Mouse (Mus musculus) right cerebral cortex, postnatal 4 days (tissue): Measurements from ENCODE around the gene Gm17359.

ENCODE experiments used
- DNase-seq: peaks from one replicate; pipeline ENCODE4 v3.0.0-alpha.2; 2022

The Gm17359 gene

DNA sequence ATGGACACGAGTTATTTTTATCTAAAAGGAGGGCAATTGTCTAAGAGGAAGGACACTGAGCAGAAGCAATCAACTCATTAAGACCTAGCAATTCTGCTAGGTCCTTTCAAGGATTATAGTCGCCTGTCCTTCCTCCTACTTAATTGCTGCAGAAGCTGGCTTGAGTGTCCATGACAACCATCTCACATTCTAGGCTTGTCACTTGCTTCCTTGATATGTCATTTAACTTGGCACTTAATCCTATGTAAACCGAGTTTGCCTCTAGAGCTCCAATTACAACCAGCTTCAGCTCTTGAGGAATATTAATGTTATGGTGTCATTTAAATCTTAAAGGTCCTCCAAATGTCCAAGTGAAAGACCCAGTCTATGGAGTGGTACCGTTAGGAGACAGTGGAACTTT lies 22.3 kb downstream of the Gm17359 start:
- no peak for DNase-seq

DNA sequence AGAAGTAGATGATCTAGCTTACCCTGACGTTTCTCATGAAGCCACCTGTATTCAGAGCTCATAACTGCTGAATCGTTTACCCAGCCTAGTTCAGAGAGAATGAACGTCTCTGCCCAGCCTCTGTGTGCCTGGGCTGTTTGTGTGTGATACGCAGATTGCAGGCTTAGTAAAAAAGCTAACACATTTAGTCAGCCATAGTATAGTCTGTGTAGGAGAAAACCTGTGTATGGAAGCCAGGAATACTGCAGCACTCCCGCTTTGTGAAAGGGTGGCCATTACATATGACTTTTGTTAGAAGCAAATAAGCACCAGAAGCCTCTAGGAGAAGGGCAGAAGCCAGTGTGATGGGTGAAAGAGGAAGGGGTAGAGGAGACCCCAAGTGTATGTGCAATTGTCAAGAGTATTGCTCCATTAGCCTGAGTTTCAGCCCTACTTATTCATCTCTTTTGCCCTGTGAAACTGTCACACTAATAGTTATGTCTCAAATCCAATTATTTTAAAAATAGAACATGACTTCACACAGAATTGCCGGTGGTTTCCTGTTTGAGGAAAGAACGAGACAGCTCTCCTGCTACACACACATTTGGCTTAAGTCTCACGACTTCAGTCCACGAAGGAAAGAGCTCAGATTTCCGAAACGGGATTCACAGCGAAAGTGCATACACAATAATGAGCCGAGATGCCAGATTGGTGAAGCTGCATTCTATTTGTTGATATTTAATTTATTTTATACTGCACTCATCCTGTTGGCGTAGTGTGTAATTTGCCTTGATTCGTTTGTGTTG lies 24.0 kb downstream of the Gm17359 start:
- no peak for DNase-seq

DNA sequence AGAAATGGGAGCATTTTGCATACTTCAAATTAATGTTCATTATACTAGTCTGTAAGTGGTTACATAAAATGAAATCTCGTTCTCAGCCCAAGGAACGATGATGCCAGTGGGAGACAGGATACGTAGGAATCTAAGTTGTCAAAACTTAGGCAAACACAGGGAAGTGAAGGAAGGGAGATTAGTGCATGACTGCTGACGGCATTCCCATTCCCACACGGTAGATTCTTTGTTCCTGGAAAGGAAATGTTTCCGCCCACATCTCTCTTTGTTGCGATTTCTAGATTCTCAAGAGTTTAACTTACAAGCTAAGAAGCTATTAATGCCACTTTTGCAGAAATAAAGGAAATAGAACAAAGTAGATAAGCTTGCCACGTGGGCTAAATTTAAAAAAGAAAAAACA lies 29.6 kb downstream of the Gm17359 start:
- no peak for DNase-seq

DNA sequence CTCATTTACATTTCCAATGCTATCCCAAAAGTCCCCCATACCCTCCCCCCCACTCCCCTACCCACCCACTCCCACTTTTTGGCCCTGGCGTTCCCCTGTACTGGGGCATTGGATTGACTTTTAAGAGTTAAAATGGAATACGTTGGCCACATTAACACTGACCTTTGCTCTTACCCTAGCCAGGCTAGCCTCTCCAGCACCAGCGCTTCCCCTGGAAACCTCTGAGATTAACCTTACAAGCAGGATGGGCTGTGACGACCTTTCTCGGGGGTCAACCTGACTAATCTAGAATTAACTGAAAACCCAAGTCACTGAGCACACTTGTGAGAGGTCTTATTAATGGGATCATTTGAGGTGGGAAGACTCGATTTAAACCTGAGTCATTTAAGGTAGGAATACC lies 31.8 kb downstream of the Gm17359 start:
- no peak for DNase-seq

DNA sequence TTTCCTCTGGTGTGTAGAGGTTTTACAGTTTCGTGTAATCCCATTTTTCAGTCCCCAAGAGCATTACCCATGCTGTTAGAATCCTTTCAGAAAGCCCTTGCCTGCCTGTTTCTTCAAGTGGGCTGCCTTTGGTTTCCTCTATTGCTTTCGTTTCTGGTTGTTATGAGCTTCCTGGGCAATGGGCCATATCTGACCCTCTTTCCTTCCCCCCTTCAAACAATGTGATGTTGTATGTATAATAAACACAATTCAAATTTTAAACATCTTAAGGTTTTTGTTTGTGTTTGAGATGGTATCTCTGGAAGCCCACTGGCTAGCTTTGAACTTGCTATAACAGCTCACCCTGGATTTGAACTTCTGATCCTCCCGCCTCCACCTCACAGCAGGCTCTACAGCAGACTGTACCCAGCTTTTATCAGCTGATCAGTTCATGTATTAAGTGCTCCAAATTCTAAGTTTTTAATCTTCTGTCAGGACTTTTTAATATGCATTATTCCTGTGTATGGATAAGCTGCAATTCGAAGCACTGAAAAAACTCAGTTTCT lies 34.0 kb downstream of the Gm17359 start:
- no peak for DNase-seq

DNA sequence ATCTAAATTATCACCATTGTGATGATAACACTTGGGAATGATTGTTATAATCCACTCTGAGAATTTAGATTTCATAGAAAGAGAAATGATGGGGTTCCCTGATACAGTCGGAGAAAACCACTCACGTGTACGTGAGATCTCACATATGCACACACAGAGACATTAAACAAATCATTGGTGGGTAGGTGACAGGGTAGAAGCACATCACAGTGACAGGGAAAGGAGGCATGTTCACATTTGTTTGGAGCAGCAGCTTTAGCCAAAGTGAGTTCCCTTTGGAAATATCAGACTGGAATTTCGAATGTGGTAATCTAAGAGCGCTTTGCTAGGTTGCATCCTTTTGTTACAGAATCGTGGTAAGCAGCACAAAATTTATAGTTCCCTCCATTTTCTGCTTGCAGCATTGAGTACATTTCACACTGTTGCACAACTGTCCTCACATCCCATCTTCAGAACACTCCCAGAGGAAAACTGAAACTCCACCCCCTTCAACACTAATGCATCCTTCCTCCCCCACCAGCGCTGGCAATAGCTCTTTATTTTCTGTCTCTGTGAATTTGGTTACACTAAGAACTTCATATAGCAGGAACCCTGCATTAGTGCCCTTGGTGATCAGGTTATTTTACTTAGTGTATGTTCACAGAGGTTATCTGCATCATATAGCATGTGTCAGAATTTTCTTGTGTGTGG lies 35.2 kb downstream of the Gm17359 start:
- no peak for DNase-seq

DNA sequence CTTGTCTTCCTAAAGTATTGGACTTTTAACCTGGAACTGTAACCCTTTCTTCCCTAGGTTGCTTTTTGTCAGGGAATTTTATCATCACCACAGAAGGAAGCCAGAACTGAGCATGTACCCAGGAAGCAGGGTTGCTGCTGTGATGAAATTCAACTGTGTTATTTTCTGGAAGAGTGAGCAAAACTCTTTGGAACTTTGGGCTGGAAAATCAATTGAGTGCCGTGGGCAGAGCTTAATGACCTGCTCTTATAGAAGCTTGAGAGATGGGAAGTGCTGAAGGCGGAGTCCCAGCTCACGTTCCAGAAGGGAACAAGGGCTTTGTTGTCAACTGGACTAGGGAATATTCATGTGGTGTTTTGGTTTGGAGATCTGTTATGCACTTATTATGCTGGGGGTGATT lies 37.5 kb downstream of the Gm17359 start:
- no peak for DNase-seq

DNA sequence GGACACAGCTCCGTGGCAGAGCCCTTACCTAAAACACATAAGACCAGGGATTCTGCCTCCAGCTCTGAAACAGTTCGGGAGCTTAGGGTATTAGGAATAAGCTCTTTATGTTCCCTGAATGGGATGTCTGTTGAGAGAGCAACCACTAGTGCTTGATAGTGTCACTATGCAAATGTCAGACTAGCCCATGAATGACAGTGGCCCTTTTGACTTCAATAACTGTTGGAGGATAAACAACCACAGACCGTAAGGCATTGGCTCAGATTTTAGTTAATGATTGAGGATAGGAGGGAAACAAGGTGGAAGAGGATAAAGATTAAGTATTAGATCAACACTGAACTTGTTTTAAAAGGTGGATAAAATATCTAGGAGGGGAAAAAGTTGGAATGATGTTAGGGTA lies 41.6 kb downstream of the Gm17359 start:
- no peak for DNase-seq

DNA sequence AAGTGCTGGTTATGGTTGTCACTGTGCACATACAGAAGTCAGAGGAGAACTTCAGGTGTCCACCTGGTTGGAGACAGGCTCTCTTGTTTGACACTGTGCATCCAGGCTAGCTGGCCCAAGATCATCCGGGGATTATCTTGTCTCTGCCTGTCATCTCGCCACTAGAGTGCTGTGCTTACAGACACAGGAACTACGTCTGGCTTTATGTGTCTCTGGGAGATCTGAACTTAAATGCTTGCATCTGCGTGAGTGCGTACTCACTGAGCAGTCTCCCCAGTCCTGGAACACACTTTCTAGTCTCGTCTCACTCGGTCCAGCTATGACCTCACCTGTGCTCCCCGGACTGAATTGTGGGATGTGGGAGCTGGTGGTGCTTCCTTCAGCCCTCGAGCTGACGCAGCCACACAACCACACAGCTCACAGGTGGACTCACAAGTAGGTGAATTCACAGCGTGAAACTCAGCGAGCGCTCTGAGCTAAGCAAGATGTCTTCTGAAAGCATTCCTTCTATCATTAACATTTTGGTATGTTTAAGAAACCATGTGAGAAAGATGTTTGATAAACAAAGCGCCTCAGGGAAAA lies 42.9 kb downstream of the Gm17359 start:
- DNase-seq = no peak

DNA sequence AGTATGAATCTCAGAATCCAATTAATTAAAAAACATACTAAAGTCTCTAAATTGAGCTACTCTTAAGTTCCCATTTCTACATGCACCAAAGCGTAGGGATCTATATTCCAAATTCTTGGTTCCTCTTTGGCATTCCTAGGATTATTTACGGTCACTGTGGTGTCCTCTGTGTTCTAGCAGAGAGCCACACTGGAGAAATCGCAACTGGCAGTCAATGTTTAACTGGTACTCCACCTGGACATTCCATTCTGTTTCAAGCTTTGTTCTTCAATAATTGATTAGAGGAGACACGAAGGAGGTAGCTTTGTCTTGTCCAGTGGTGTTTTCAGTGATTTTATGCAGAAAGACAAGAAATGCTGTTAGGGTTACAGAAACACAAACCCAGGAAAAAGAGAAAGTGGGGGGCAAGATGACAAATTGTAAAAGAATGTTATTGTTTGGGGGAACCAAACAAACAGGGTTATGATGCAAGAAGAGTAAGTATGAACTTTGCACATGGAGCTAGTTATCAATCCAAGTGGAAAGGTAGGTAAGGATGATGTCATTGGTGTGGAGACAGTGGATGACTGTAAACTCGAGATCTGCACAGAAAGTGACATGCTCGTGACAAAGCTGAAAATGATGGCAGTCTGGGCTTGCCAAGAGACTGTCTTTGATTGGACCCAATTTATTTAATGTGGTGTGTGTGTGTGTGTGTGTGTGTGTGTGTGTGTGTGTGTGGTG lies 43.6 kb downstream of the Gm17359 start:
- no peak for DNase-seq

DNA sequence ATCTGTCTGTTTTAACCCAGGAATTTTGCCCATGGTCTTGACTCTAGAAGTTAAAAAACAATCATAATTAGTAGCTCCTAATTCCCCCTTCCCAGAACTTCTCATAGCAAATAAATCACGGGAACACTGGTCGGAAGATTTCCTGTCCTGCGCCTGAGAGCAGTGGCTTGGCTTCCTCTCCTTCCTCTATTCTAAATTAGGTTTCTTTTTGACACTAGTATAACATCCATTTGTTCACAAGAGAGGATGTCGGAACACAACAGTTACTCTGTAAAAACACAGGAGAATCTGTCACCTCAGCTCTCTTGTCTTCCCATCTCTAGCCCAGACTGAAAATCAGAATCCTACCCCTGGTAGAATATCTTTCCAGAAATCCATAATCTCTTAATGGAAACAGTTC lies 44.9 kb downstream of the Gm17359 start:
- DNase-seq = no peak

DNA sequence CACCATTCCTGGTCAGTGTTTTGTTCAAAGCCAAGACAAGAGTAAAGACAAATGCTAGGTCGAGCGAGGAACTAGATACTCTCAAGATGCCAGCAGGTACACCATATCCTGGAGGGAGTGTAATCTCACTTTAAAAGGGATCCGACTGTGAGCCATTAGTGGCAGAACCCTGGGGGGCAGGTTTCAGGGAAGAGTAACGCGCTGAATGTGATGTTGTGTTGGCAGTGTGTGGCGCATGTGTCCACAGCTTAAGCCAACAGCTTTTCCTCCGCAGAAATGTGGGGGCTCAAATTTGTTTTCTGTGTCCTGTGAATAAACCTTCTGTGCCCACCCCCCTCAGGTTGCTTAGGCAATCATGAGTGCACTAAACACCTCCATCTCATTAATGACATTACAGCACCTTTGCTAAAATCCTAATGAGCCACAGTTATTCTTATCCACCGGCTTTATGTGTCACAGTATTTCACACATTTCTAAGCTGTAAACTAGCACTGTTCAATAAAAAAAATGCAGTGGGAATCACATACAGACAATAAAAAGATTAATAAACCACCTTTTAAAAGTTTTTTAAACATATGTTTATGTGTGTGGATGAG lies 49.1 kb downstream of the Gm17359 start:
- no peak for DNase-seq

DNA sequence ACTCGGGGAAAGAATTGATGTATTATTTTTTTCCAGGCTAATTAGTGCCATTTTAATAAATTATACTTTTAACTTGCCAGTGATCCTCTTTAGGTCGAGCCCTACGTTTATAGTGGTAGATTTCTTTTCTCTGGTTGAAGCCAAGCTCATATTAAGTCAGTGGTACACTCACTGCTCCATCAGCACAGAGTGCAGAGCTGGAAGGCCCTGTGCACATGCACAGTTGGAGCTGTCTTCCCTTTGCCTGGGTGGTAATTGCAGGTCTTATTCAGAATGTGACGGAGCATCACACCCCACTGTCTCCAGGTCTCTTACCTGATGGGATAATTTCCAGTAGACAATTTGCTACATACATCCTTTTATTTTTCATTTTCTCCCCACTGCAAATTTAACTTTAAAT lies 52.6 kb downstream of the Gm17359 start:
- no peak for DNase-seq

DNA sequence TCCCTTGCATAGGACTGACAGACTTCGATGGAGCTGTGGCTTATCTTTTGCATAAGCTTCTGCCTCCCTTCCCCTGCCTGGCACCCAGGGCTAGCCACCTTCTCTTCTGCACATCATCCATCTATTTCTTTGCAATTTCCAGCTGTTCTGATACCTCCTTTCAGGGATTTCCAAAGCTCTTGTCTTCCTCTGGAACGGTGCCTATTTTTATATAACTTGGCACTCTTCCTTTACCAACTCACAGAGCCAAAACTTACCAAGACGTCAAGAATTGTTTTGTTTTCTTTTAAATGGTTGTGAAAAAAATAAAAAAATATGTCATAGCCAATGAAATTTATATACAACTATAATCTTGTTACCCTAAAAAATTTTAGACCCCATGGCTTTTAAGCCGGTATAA lies 64.1 kb downstream of the Gm17359 start:
- DNase-seq = no peak

DNA sequence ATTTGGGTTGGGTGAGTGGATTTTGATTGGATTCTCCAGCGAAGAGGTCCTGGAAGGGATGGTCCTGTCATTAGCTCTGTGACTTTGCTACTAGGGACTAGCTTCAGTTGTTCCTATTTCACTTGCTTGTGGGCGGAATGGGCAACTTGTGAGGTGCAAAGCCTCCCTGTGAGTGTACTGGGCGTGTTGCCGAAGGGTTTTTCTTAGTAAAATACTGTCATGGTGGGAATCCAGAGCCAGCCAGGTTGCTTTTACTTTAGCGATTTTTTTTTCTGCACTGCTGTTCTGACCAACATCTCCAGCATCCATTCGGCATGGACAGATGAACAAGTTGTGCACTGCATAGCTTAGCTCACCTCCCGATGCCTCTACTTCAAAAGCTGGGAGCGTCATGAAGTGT lies 65.6 kb downstream of the Gm17359 start:
- DNase-seq = no peak

DNA sequence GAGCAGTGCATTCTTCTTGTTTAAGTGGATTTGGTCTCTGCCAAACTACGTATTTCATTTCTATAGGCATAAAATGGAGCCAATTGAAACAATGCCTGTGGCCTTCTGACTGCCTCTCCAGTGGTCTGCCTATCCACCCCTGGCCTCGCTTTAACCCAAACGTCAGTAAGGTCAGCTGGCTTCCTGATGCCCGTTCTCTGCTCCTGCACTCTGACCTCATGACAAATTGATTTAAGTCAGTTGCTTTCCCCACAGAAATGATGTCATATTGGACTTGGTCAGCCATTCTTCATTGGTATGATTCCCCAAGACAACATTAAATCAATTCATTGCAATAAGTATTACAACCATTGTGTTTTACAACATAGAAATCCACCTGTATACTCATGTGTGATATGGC lies 72.1 kb downstream of the Gm17359 start:
- no peak for DNase-seq

DNA sequence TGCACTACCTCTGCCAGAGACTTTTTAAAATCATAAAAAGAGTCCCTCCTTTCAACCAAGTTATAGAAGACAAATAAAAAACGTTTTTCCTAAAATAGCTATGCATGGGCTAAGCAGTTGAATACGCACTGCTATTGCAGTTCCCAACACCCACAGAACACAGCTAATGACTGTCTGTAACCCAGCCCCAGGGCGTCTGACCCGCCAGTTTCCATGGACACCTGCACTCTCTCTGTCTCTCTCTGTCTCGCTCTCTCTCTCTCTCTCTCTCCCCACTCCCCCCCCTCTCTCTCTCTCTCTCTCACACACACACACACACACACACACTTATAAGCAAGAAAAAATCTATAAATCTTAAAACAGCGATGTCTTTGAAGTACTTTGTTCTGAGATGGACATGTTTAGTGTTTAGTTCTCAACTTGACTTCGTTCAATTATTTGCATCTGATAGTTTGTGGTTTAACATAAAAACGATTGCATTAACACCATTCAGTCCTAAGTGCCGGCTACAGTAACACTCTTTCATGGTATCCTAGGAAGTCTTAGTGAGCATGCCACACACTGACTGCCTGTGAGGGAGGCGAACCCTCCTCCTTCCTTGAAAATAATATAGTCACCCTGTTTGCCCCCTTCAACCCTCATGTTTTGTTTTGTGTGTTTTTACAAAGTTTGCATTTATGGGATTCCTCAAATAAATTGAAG lies 73.6 kb downstream of the Gm17359 start:
- no peak for DNase-seq

DNA sequence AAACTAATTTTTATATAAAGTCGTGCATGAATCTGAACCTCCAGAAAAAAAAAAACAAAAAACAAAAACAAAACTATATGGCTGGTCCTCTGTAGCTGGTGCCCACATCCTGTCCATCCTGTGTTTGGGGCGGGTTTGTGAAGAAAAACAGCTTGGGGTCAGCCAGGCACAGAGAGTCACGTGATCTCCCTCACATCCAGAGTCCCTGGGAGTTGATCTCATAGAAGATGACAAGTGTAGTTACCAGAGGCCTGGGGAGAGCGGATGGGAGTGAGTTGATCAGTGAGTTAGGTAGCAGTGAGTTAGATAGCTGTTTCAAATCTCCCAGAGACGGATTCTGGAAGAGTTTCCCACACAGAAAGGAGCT lies 74.2 kb downstream of the Gm17359 start:
- no peak for DNase-seq

DNA sequence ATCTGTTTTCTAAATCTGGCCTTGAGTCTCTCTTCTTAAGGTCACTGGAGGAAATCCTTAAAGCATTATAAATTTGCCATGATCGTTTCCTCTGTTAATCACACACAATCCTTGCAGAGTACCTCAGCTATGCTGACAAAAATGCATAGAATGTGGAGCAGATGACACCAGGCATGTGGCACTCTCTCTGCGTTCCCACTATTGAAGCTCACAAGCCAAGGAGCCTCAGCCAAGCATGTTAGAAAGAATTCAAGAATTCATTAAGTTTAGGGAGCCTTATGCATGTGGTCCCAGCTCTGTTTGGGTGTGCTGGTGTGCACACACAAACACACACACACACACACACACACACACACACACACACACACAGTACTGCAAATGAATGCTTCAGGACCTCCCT lies 75.2 kb downstream of the Gm17359 start:
- DNase-seq = no peak

DNA sequence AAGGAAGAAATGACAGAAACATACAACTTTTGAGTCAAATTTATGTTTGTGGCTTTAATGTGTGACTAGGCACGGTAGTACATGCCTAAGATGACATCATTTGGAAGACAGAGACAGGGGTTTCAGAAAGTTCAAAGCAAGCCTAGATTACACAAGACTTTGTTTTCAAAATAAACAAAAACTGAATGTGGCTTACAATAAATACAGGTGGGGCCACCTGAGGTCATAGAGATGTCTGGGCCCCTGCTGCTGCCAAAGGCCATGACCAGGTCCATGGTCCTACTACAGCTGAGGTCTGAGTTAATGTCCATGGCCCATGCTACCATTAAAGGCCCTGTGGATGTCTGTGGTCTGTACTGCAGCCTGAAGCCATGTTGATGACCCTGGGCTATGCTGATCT lies 77.0 kb downstream of the Gm17359 start:
- no peak for DNase-seq

DNA sequence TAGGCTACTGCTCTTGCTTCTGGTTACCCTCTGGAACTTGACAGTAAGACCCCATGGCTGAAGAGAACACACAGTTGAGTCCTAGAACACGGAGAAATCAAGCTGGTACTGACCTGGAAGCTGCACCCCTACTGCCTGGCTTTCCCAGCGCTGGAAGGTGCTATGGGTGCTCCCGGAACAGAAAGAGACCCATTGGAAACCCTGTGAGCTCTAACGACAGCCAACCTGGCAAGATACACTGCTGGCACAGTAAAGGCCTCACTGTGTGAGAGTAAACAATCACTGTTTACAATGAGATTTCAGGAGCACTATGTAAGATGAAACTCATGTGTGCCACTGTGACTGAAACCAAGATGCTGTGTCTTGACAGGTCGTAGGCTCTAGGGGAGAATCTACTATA lies 78.6 kb downstream of the Gm17359 start:
- no peak for DNase-seq

DNA sequence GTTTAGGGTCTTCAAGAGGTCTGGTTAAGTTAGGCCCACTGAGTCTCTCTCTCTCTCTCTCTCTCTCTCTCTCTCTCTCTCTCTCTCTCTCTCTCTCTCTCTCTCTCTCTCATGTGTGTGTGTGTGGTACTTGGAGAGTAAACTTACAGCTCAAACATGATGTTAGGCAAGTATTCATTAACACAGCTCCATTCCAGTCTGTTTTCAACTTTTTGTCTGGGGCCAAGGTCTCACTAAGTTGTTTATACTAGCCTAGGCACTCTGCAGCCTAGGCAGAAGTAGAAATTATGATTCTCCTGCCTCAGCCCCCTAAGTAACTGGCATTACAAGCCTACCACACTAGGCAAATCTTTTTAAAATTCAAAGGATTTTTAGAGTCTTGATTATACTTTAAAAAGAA lies 79.5 kb downstream of the Gm17359 start:
- no peak for DNase-seq
